Mouse (Mus musculus): Measurements from ENCODE around the gene Zswim2.
"Not testable (repeated sequence)": the region's sequence is repeated elsewhere in the genome, so short reads cannot be mapped to it uniquely, and the experiment has no call there.

- not testable (repeated sequence) for TF ChIP-seq POLR2AphosphoS5 (IDR thresholded peaks at IDR 0.05; ENCODE audit: insufficient replicate concordance, low read depth, low read length); CTCF (IDR thresholded peaks at IDR 0.05; ENCODE audit: low read depth, low read length); TAL1 (conservative IDR thresholded peaks at IDR 0.05; ENCODE audit: low read depth, low read length); GATA1 (IDR thresholded peaks at IDR 0.05; ENCODE audit: borderline replicate concordance, low read length); GATA2 (IDR thresholded peaks at IDR 0.05; ENCODE audit: borderline replicate concordance, low read depth, low read length)
Observed at GRCm38 (mm10) chr2:83972823-83973222, 31.8 kb upstream of the Zswim2 start, which contains the start of gene Gm13696.
